Comparison of ENCODE assay signal across 15 mouse cellular contexts in the genomic region with DNA sequence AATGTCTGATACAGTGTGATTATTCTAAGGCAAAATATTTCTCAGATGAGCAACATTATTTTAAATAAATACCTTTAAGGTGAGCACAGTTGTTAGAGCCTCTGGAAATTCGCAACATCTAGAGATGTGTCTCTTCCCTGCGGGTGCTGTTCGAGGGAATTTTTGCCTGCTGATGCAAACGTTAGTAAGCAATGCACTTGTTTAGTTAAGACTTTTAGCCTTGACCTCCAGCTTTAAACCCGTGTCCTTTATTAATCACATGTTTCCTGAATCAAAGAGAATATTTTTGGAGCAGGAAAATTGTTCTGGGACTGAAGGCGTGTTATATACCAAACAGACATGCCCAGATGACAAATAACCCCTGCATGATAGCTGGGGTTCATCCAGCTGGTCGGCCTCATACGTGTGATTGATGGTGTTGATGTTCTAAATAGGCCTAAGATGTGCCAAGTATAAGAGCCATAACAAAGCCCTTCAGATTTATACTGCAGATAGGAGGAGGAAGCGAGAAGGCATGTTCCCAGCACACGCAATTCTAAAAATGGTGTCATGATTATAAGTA.
A peak's percentile ranks its signal among the peaks of the same experiment; 100 is the strongest.
DNase-seq lines count a peak whose midpoint lies in the region; ATAC-seq lines count a peak whose summit lies in the region.
"Had no signal": no experiment of that assay in that cellular context is flagged by ENCODE, and none has a peak within 500 bp of the region (broad histone marks: within the 10 kb centered on the region; RNA-seq: fewer than 3 reads in every experiment).

No protein-coding gene starts in this region.

- no peaks in the 10 kb centered on the region for H3K36me3 ChIP-seq in heart, embryonic 16.5 days (ENCODE audit: control insufficient read depth, insufficient read depth)
- H3K36me3 ChIP-seq in lung, embryonic 15.5 days = no peaks in the 10 kb centered on the region
- H3K36me3 ChIP-seq: embryonic facial prominence, embryonic 13.5 days; hindbrain, embryonic 13.5 days; midbrain, embryonic 15.5 days had no signal

- H3K9ac ChIP-seq in heart, embryonic 16.5 days (ENCODE audit: low read length) = no peak overlapping the region
- H3K9ac ChIP-seq in lung, embryonic 15.5 days = no peak overlapping the region
- H3K9ac ChIP-seq: embryonic facial prominence, embryonic 13.5 days; hindbrain, embryonic 13.5 days; midbrain, embryonic 15.5 days had no signal

- H3K4me2 ChIP-seq in heart, embryonic 16.5 days (ENCODE audit: low read depth, low read length) = peak overlapping the region; percentile 23; the same call in 1 of the 2 replicates
- no peak overlapping the region for H3K4me2 ChIP-seq in lung, embryonic 15.5 days
- H3K4me2 ChIP-seq: embryonic facial prominence, embryonic 13.5 days; hindbrain, embryonic 13.5 days; liver, embryonic 11.5 days; midbrain, embryonic 15.5 days had no signal

- peak; percentile 6 for DNase-seq in embryo, embryonic 10 days (ENCODE audit: low spot score)
- DNase-seq in embryo, embryonic 9.5 days (ENCODE audit: extremely low spot score) = no peak
- DNase-seq in MN1 (ENCODE audit: low spot score) = peak; percentile 17
- DNase-seq in right cerebral cortex, adult 2 months (ENCODE audit: low spot score in 2 of 2) = no peak
- no peak for DNase-seq in left cerebral cortex, postnatal 25 days (ENCODE audit: low spot score in 2 of 2)
- DNase-seq in Muller cell, postnatal 12 days (ENCODE audit: inconsistent ontology term) = no peak
- DNase-seq: B cell, adult 2 months; layer of hippocampus, adult 9-11 months; thymus, postnatal 36 days had no signal

- ATAC-seq in heart, embryonic 16.5 days (replicated peaks; ENCODE audit: extremely low read depth, insufficient read depth, low FRiP score) = peak; percentile 76
- ATAC-seq in lung, embryonic 15.5 days (ENCODE audit: borderline replicate concordance, extremely low read depth, low FRiP score, low TSS enrichment) = peak; percentile 39; the same call in 1 of the 2 replicates
- ATAC-seq: midbrain, embryonic 15.5 days had no signal

- H3K9me3 ChIP-seq in heart, embryonic 16.5 days (replicated peaks; ENCODE audit: control insufficient read depth, low read length) = no peaks in the 10 kb centered on the region
- H3K9me3 ChIP-seq in lung, embryonic 15.5 days = no peaks in the 10 kb centered on the region
- H3K9me3 ChIP-seq: embryonic facial prominence, embryonic 13.5 days; hindbrain, embryonic 13.5 days; midbrain, embryonic 15.5 days had no signal

- 36% methylated on average over 10 of the region's 10 CpGs for WGBS in heart, embryonic 16.5 days
- WGBS in lung, embryonic 15.5 days = 31% methylated on average over 10 of the region's 10 CpGs

- H3K4me3 ChIP-seq in heart, embryonic 16.5 days (ENCODE audit: low read length) = no peak overlapping the region
- H3K4me3 ChIP-seq in lung, embryonic 15.5 days = no peak overlapping the region
- H3K4me3 ChIP-seq: embryonic facial prominence, embryonic 13.5 days; hindbrain, embryonic 13.5 days; midbrain, embryonic 15.5 days had no signal

- H3K27me3 ChIP-seq in heart, embryonic 16.5 days (ENCODE audit: control insufficient read depth, insufficient read depth, low read length) = no peaks in the 10 kb centered on the region
- H3K27me3 ChIP-seq in lung, embryonic 15.5 days = no peaks in the 10 kb centered on the region
- H3K27me3 ChIP-seq: embryonic facial prominence, embryonic 13.5 days; hindbrain, embryonic 13.5 days; midbrain, embryonic 15.5 days had no signal

- H3K27ac ChIP-seq in heart, embryonic 16.5 days (ENCODE audit: low read length) = peak overlapping the region; percentile 51
- no peak overlapping the region for H3K27ac ChIP-seq in lung, embryonic 15.5 days
- H3K27ac ChIP-seq: embryonic facial prominence, embryonic 13.5 days; hindbrain, embryonic 13.5 days; midbrain, embryonic 15.5 days had no signal

- intact Hi-C loops in left cerebral cortex, postnatal 25 days (cut with DNase I) = no loop called here

- H3K4me1 ChIP-seq in heart, embryonic 16.5 days (ENCODE audit: control insufficient read depth, insufficient read depth, low read length) = peaks cover 7% of the 10 kb centered on the region
- H3K4me1 ChIP-seq in lung, embryonic 15.5 days = peaks cover 2% of the 10 kb centered on the region; the same call in 1 of the 2 replicates
- H3K4me1 ChIP-seq: embryonic facial prominence, embryonic 13.5 days had no signal

Comparison
In these comparisons a context has a peak if more than half of its experiments do, and no peak if none do; other contexts are left out.
1. DNase-seq: peak in embryo, embryonic 10 days (single experiment) and MN1 (single experiment); none in embryo, embryonic 9.5 days (single experiment), right cerebral cortex, adult 2 months (0 of 2), left cerebral cortex, postnatal 25 days (0 of 2) and Muller cell, postnatal 12 days (single experiment).